Mouse (Mus musculus) midbrain, embryonic 16.5 days (tissue): ENCODE measurements around the gene Ech1. TPM values are rescaled to one million over a fixed set of nuclear protein-coding genes. Genes with fewer than 3 reads are reported as not detected.

Experiments
- ATAC-seq: fragments of 200-750 bp; cut with Nextera tagmentation; 2 replicates; pipeline ENCODE4 v1.8.0; 2017; ENCODE audit warnings: moderate TSS enrichment
- H3K27ac ChIP-seq: fragments of 300-500 bp; sonication (generic); 2 replicates; pipeline ENCODE4 v1.5.1; 2014; ENCODE audit warnings: mild to moderate bottlenecking, low read length, mixed read lengths
- H3K27me3 ChIP-seq: fragments of 300-500 bp; sonication (generic); 2 replicates; pipeline ENCODE4 v1.6.1; 2014; ENCODE audit warnings: low read depth, low read length, mixed read lengths; ENCODE audit not compliant: control insufficient read depth, insufficient read depth
- H3K36me3 ChIP-seq: fragments of 300-500 bp; sonication (generic); 2 replicates; pipeline ENCODE4 v1.6.1; 2014; ENCODE audit warnings: mild to moderate bottlenecking, low read length, moderate library complexity, mixed read lengths; ENCODE audit not compliant: control insufficient read depth, insufficient read depth
- H3K4me1 ChIP-seq: fragments of 300-500 bp; sonication (generic); 2 replicates; pipeline ENCODE4 v1.6.1; 2014; ENCODE audit warnings: mild to moderate bottlenecking, low read length, mixed read lengths; ENCODE audit not compliant: control insufficient read depth, insufficient read depth
- H3K4me2 ChIP-seq: fragments of 300-500 bp; sonication (generic); 2 replicates; pipeline ENCODE4 v1.6.1; 2014; ENCODE audit warnings: mild to moderate bottlenecking, low read length, mixed read lengths
- H3K4me3 ChIP-seq: fragments of 300-500 bp; sonication (generic); 2 replicates; pipeline ENCODE4 v1.5.1; 2014; ENCODE audit warnings: low read depth, mild to moderate bottlenecking, low read length, moderate library complexity, mixed read lengths
- H3K9ac ChIP-seq: fragments of 300-500 bp; sonication (generic); 2 replicates; pipeline ENCODE4 v1.6.1; 2014; ENCODE audit warnings: low read depth, low read length, mixed read lengths
- H3K9me3 ChIP-seq: fragments of 300-500 bp; sonication (generic); replicated peaks from 2 replicates; pipeline ENCODE4 v1.6.1; 2014; ENCODE audit warnings: mild to moderate bottlenecking, low read length, mixed read lengths; ENCODE audit not compliant: control insufficient read depth, poor library complexity, severe bottlenecking
- WGBS: fragments of 180-500 bp; shearing (Covaris S2); extraction: QIAGEN DNeasy Blood & Tissue Kit; methylation state at CpG from one replicate; pipeline ENCODE4 v1.1.7; 2014; 5-methylcytosine and 5-hydroxymethylcytosine counted together
- polyA plus RNA-seq: library from polyadenylated mRNA; unstranded; fragments of >200 nt; fragmentation: Nextera tagmentation; extraction: Ambion mirVana; gene quantifications from 2 replicates; pipeline ENCODE4 v1.2.1, GENCODE M21; 2015

Gene Ech1
- polyA plus RNA-seq, 1 experiment from 2014 or later: 96.4 TPM

DNA sequence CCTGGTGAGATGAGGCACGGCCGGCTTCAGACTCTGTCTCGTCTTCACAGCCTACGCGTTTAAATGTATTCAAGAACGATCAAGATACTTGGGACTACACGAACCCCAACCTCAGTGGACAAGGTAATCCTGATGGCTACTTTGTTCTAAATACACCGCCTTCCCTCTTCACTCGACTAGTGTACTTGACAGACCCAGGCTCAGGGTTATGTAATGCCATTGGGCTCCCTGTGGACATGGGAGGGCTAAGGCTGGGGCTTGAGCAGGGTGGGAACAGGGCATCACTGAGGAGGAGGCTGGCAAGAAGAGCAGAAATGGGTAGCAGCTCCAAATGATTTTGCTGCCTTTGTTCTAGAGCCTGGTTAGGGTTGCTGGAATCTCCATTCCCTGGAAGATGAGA lies 9.8 kb upstream of the Ech1 start:
- ATAC-seq: no peak
- H3K4me3 ChIP-seq: no peak overlapping the region
- peaks cover 19% of the 10 kb centered on the region for H3K4me1 ChIP-seq

DNA sequence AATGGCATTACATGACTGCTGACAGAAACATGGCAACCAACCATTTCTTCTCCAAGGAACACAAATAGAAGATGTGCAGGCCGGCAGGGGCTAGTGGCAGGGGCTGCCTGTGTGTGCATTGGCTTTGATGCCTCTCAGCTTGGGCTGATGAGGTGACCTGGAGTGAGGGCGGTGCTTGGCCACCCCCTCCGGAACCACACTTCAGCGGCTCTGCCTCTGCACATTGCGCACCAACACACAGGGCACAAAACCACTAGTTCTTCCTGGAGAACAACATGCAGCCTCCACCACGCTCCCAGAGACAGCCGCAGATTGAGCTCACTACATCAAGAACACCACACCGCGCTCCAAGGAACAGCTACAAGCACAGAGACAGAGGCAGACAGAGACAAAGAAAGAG lies 8.8 kb upstream of the Ech1 start:
- Histone ChIP-seq H3K27me3 (no peaks in the 10 kb centered on the region), H3K4me1 (peaks cover 19% of the 10 kb centered on the region), H3K9me3 (no peaks in the 10 kb centered on the region), H3K4me3 (no peak overlapping the region), H3K4me2 (no peak overlapping the region), H3K36me3 (peaks cover 68% of the 10 kb centered on the region), H3K27ac (no peak overlapping the region), H3K9ac (no peak overlapping the region)
- WGBS: 88% methylated on average over 9 of the region's 9 CpGs
- no peak for ATAC-seq

More for the DNA sequence above, 9.8 kb upstream of the Ech1 start:
- no peak overlapping the region for H3K9ac ChIP-seq
- no peak overlapping the region for H3K27ac ChIP-seq
- WGBS: 88% methylated on average over 9 of the region's 9 CpGs
- H3K36me3 ChIP-seq: peaks cover 60% of the 10 kb centered on the region
- H3K27me3 ChIP-seq: no peaks in the 10 kb centered on the region
- no peak overlapping the region for H3K4me2 ChIP-seq
- H3K9me3 ChIP-seq: no peaks in the 10 kb centered on the region

DNA sequence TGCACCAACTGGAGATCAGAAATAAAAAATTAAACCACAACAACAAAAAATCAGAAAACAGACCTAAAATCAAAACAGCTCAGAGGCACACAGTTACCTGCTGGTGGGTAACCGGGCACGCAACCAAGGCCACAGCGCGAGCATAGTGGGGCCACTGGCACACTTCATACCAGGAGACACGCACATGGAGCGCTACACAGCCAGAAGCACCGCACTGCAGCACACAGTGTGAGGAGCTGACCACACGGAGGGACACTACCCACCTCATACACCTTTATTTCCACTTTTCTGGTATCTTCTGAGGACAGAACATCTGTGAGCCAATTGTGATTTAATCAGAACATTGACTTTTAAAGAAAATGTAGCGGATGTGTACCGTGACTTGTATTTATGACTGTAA lies 8.1 kb upstream of the Ech1 start:
- Histone ChIP-seq H3K4me2 (no peak overlapping the region), H3K9ac (no peak overlapping the region), H3K4me3 (no peak overlapping the region), H3K9me3 (no peaks in the 10 kb centered on the region), H3K36me3 (peaks cover 73% of the 10 kb centered on the region), H3K27me3 (no peaks in the 10 kb centered on the region), H3K4me1 (peaks cover 17% of the 10 kb centered on the region), H3K27ac (no peak overlapping the region)
- no peak for ATAC-seq
- WGBS: 92% methylated on average over 10 of the region's 10 CpGs

DNA sequence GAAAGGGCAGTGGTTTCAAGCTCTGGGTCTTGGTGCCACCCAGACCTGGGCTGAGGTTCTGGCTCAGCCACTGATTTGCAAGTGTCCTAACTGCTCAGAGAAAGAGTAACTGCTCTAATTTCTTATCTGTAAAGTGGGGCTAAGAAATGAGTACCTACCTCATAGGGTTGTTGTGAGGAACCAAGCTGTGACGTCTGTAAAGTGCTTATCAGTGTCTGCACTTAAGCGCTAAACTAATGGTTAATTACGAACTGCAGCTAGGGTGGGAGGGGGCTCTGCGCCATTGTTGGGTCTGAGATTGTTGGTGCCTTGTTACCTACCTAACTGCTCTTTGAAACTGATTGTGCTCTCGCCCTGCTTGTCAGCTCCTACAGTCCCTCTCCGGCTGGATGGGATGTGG lies 7.5 kb upstream of the Ech1 start:
- H3K4me3 ChIP-seq: no peak overlapping the region
- H3K4me1 ChIP-seq: peaks cover 11% of the 10 kb centered on the region
- H3K4me2 ChIP-seq: no peak overlapping the region
- WGBS: 74% methylated on average over 6 of the region's 6 CpGs
- no peaks in the 10 kb centered on the region for H3K9me3 ChIP-seq
- H3K9ac ChIP-seq: no peak overlapping the region
- H3K27ac ChIP-seq: no peak overlapping the region
- ATAC-seq: no peak
- no peaks in the 10 kb centered on the region for H3K27me3 ChIP-seq
- H3K36me3 ChIP-seq: peaks cover 78% of the 10 kb centered on the region

DNA sequence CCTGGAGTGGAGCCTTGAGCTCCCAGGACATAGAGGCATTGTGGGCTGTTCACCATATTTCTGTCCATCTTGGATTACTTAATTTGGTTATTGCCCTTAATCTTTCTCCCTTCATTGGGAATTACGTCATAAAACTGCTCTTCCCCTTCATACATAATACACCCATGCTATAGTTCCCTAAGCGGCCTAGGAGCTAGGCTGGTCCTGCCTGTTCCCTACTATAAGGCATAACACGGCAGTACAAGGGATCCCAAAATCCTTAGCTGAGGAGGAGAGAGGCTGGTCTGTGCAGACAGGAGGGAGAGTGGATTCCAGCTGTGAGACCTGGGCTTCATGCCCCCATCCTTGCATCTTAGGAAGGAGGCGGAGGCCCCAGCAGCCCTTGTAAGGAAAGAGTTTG lies 7.1 kb upstream of the Ech1 start:
- no peak for ATAC-seq
- Histone ChIP-seq H3K36me3 (peaks cover 80% of the 10 kb centered on the region), H3K4me2 (no peak overlapping the region), H3K4me3 (no peak overlapping the region), H3K9me3 (no peaks in the 10 kb centered on the region), H3K27ac (no peak overlapping the region), H3K9ac (no peak overlapping the region), H3K4me1 (peaks cover 7% of the 10 kb centered on the region), H3K27me3 (no peaks in the 10 kb centered on the region)
- WGBS: 73% methylated on average over 4 of the region's 4 CpGs

DNA sequence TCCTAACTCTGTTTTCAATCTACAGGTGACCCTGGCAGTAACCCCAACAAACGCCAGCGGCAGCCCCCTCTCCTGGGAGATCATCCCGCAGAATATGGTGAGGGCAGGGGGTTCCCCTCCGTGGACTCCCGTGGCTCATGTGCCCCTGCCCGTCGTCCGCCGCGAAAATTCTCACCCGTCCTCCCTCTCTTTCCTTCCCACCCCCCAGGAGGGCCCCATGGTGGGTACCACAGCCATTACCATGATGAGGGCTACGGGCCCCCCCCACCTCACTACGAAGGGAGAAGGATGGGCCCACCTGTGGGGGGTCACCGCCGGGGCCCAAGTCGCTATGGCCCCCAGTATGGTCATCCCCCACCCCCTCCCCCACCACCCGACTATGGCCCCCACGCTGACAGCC lies 6.6 kb upstream of the Ech1 start:
- Histone ChIP-seq H3K4me2 (no peak overlapping the region), H3K4me1 (peaks cover 2% of the 10 kb centered on the region; the same call in 1 of the 2 replicates), H3K4me3 (no peak overlapping the region), H3K27ac (no peak overlapping the region), H3K9me3 (no peaks in the 10 kb centered on the region), H3K9ac (no peak overlapping the region), H3K36me3 (peaks cover 77% of the 10 kb centered on the region), H3K27me3 (no peaks in the 10 kb centered on the region)
- ATAC-seq: no peak
- WGBS: 81% methylated on average over 18 of the region's 18 CpGs

DNA sequence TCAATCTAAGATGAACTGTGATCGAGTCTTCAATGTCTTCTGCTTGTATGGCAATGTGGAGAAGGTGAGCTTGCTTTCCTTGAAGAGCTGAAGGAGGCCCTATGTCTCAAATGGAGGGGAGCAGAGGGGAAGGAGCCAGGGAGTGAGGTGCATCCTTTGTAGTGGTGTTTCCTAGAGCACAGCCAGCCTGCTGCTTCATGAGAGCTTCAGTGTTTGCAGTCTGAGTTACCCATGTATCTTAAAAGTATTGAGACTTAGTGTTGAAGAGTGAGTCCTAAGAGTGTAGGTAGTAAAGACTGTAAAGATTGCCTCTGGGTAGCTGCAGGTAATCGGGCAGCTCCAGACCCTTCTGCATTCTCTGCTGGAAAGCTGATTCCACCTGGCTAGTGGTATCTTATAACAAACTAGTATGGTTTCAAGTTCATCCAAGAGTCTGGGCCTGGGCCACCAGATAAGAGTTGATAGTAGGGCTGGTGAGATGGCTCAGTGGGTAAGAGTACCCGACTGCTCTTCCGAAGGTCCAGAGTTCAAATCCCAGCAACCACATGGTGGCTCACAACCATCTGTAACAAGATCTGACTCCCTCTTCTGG lies 6.1 kb upstream of the Ech1 start:
- Histone ChIP-seq H3K27me3 (no peaks in the 10 kb centered on the region), H3K36me3 (peaks cover 72% of the 10 kb centered on the region), H3K4me1 (no peaks in the 10 kb centered on the region; the same call in 1 of the 2 replicates), H3K4me3 (no peak overlapping the region), H3K9ac (no peak overlapping the region), H3K9me3 (no peaks in the 10 kb centered on the region), H3K4me2 (no peak overlapping the region), H3K27ac (no peak overlapping the region)
- no peak for ATAC-seq
- WGBS: 88% methylated on average over 4 of the region's 4 CpGs

DNA sequence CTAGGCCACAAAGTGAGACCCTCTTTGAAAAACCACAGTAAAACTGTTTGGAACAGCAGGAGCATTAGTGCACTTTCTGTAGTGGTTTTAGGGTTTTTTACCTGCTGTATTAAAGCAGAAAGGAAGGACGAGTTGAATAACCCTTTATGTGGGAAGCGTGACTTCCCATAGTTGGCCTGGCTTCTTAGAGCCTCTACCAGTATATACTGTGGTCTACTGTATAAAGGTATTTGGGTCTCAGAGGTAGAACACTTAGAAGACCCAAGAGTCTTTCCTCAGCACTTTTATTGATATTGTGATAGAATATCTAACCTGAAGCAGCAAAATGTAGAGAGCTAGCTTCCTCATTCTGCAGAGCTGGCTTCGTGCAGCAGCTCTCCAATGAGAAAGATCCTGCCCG lies 5.4 kb upstream of the Ech1 start:
- H3K36me3 ChIP-seq: peaks cover 67% of the 10 kb centered on the region
- H3K9me3 ChIP-seq: no peaks in the 10 kb centered on the region
- 80% methylated on average over 4 of the region's 4 CpGs for WGBS
- no peak overlapping the region for H3K9ac ChIP-seq
- no peaks in the 10 kb centered on the region for H3K27me3 ChIP-seq
- ATAC-seq: no peak
- H3K4me1 ChIP-seq: peaks cover 4% of the 10 kb centered on the region
- H3K4me3 ChIP-seq: no peak overlapping the region
- H3K27ac ChIP-seq: no peak overlapping the region
- H3K4me2 ChIP-seq: no peak overlapping the region

DNA sequence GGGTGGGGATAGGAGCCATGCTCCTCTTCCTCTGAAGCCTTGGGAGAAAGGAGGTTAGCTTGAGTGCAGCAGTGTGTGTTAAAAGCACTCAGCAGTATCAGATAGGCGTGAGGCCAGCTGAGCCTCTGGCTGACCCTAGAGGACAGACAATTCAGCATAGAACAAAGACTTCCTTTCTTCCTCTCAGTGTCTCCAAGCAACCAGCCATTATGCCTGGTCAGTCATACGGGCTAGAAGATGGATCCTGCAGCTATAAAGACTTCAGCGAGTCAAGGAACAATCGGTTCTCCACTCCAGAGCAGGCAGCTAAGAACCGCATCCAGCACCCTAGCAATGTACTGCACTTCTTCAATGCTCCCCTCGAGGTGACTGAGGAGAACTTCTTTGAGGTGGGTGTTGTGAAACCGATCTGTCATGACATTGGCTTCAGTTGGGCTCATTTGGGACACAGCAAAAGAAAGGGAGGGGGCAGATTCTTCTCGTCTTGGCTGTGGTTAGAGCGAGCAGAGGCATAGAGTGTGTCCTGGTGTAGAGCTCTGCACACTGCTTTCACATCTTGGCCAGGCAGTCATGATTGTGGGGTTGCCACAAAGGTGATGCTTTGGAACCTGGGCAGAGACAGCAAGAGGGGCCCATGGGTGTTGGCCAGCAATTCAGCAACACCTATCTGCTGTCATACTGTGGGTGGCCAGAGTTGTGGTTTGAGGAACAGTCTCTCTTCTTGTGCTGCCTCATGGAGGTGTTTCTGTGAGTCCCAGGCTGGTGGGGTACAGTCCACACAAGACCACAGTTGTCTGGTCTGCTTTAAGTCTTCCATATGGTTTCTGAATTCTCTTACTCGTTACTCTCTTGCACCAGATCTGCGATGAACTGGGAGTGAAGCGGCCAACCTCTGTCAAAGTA lies 4.4 kb upstream of the Ech1 start:
- 31% methylated on average over 12 of the region's 12 CpGs for WGBS
- H3K9ac ChIP-seq: no peak overlapping the region
- no peaks in the 10 kb centered on the region for H3K27me3 ChIP-seq
- no peak overlapping the region for H3K4me3 ChIP-seq
- H3K27ac ChIP-seq: peak overlapping the region; percentile 5; the same call in 1 of the 2 replicates
- H3K4me1 ChIP-seq: peaks cover 9% of the 10 kb centered on the region
- H3K36me3 ChIP-seq: peaks cover 57% of the 10 kb centered on the region
- no peak for ATAC-seq
- no peaks in the 10 kb centered on the region for H3K9me3 ChIP-seq
- no peak overlapping the region for H3K4me2 ChIP-seq
